Mouse (Mus musculus) liver, embryonic 11.5 days (tissue): ENCODE measurements around the gene Carmil2. TPM values are rescaled to one million over a fixed set of nuclear protein-coding genes. Genes with fewer than 3 reads are reported as not detected.

ENCODE experiments used
- ATAC-seq: fragments of 200-750 bp; cut with Nextera tagmentation; replicated peaks from 2 replicates; pipeline ENCODE4 v1.8.0; 2017; ENCODE audit warnings: moderate number of reproducible peaks, mild to moderate bottlenecking, moderate TSS enrichment, moderate library complexity; ENCODE audit not compliant: low FRiP score
- DNase-seq: peaks from one replicate; pipeline ENCODE4 v3.0.0-alpha.2; 2017; ENCODE audit warnings: low spot score
- H3K27ac ChIP-seq: fragments of 300-500 bp; sonication (generic); 2 replicates; pipeline ENCODE4 v1.5.1; 2014; ENCODE audit warnings: mild to moderate bottlenecking, low read depth, low read length, control low read depth
- H3K27me3 ChIP-seq: fragments of 300-500 bp; sonication (generic); replicated peaks from 2 replicates; pipeline ENCODE4 v1.6.1; 2014; ENCODE audit warnings: low read length, mixed read lengths; ENCODE audit not compliant: control insufficient read depth, insufficient read depth
- H3K36me3 ChIP-seq: fragments of 300-500 bp; sonication (generic); 2 replicates; pipeline ENCODE4 v1.6.1; 2014; ENCODE audit warnings: mild to moderate bottlenecking, low read length, moderate library complexity, mixed read lengths; ENCODE audit not compliant: control insufficient read depth, insufficient read depth
- H3K4me1 ChIP-seq: fragments of 300-500 bp; sonication (generic); replicated peaks from 2 replicates; pipeline ENCODE4 v1.6.1; 2014; ENCODE audit warnings: low read length, mixed read lengths; ENCODE audit not compliant: control insufficient read depth, insufficient read depth
- H3K4me2 ChIP-seq: fragments of 300-500 bp; sonication (generic); 2 replicates; pipeline ENCODE4 v1.6.1; 2014; ENCODE audit warnings: mild to moderate bottlenecking, control low read depth, moderate library complexity
- H3K4me3 ChIP-seq: fragments of 300-500 bp; sonication (generic); 2 replicates; pipeline ENCODE4 v1.5.1; 2014; ENCODE audit warnings: low read depth, low read length, control low read depth
- H3K9ac ChIP-seq: fragments of 300-500 bp; sonication (generic); 2 replicates; pipeline ENCODE4 v1.6.1; 2014; ENCODE audit warnings: low read depth, low read length, control low read depth
- H3K9me3 ChIP-seq: fragments of 300-500 bp; sonication (generic); 2 replicates; pipeline ENCODE4 v1.6.1; 2016; ENCODE audit warnings: low read length, inconsistent platforms, mixed read lengths; ENCODE audit not compliant: control insufficient read depth
- WGBS: fragments of 180-500 bp; shearing (Covaris S2); extraction: QIAGEN DNeasy Blood & Tissue Kit; methylation state at CpG from one replicate; pipeline ENCODE4 v1.1.7; 2014; 5-methylcytosine and 5-hydroxymethylcytosine counted together
- polyA plus RNA-seq: library from polyadenylated mRNA; unstranded; fragments of >200 nt; fragmentation: Nextera tagmentation; extraction: Ambion mirVana; gene quantifications from 2 replicates; pipeline ENCODE4 v1.2.1, GENCODE M21; 2014

Gene Carmil2
- polyA plus RNA-seq: 0.82 and 0.90 TPM in 2 replicates

DNA sequence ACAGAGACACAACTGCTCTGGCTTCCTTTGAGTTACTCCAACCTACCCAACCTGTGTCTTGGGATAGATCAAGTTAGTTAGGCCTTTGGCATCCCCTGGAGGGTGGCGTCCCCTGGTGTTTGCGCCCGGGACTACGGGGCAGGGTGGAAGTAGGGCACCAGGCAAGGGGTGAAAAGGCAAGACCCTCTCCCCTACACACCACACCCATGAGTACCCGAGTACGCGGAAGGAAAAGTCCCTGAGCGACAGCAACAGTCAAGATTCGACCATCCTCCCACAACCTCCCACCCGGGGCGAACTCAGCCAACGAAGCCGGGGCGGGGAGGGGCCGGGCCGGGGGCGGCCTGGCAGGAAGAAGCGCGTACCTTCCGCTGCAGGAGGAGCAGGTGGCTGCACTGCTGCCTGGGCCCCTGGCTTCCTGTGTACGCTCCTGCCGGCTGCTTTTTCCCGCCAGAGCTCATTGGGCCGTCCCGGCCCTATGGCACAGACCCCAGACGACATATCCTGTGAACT, at the start of gene Carmil2:
TSS of gene Carmil2 (plus strand) at position 479 of the 513 bp plus-strand sequence.
- H3K4me1 ChIP-seq: peaks cover 10% of the 10 kb centered on the region
- no peaks in the 10 kb centered on the region for H3K9me3 ChIP-seq
- 6% methylated on average over 26 of the region's 26 CpGs for WGBS
- H3K9ac ChIP-seq: no peak within 1 kb of the TSS
- H3K4me2 ChIP-seq: peak within 1 kb of the TSS; percentile 51
- DNase-seq (no peak), ATAC-seq (peak; percentile 54; the same call in 1 of the 2 replicates)
- H3K36me3 ChIP-seq: peaks cover 18% of the 10 kb centered on the region
- no peak within 1 kb of the TSS for H3K27ac ChIP-seq
- H3K27me3 ChIP-seq: no peaks in the 10 kb centered on the region
- peak within 1 kb of the TSS; percentile 18; the same call in 1 of the 2 replicates for H3K4me3 ChIP-seq

DNA sequence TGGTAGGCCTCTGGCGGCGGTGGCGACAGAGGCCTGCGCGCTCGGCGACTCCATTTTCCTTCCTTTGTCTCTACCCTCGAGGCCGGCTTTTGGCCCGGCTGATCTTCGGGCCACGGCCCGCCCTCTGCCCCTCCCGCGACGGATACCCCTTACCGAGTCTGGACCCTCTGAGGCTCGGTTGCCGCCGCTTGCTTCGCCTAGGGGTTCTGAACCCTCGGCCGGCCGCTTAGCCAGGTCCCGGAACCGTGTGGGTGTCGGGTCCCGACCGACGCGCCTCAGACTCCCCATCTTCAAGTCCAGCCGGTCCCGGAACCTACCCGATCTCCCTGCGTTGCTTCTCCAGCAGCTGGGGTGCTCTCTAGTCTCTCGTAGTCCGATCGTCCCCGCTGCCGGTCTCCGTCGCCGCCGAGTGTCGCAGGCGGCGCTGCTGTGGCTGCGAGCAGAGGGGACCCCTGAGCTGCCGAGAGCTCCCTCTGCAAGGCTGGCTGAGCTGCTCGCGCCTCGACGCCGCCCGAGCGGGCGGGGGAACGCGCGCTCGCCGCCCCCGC, 49.0 kb upstream of the Carmil2 start, which contains the start of gene Agrp:
TSS of gene Agrp (minus strand) at position 431 of the 548 bp plus-strand sequence.
- Histone ChIP-seq H3K27me3 (no peaks in the 10 kb centered on the region), H3K4me2 (peak within 1 kb of the TSS; percentile 83), H3K9me3 (no peaks in the 10 kb centered on the region), H3K4me1 (peaks cover 17% of the 10 kb centered on the region), H3K36me3 (no peaks in the 10 kb centered on the region), H3K9ac (peak within 1 kb of the TSS; percentile 93), H3K27ac (peak within 1 kb of the TSS; percentile 100), H3K4me3 (peak within 1 kb of the TSS; percentile 93)
- DNase-seq (peak; percentile 72), ATAC-seq (peak; percentile 21)
- under 1% methylated on average over 63 of the region's 63 CpGs for WGBS

GRCm38 (mm10) chr8:105637601-105638041, 48.5 kb upstream of the Carmil2 start:
- H3K4me3 ChIP-seq: peak overlapping the region; percentile 93
- H3K4me2 ChIP-seq: peak overlapping the region; percentile 83
- peak overlapping the region; percentile 100 for H3K27ac ChIP-seq
- no peaks in the 10 kb centered on the region for H3K27me3 ChIP-seq
- no peaks in the 10 kb centered on the region for H3K9me3 ChIP-seq
- H3K4me1 ChIP-seq: peaks cover 17% of the 10 kb centered on the region
- ATAC-seq (no peak), DNase-seq (no peak)
- H3K9ac ChIP-seq: peak overlapping the region; percentile 93
- 2% methylated on average over 11 of the region's 11 CpGs for WGBS
- no peaks in the 10 kb centered on the region for H3K36me3 ChIP-seq

DNA sequence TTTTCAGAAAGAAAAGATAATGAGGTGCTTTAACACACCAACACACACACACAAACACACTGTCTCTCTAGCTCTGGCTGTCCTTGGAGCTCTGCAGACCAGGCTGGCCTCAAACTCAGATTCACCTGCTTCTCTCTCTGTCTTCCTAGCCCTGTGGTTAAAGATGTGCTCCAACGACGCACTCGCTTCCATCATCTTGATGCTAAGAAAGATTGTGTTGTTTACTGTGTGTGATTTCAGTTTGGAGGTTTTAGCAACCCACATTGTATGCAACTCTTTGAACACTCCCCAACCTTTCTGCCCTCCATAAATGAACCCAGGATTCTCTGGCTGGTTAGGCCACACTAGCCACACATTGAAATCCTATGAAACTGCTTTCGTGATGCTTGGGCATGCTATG, 47.6 kb upstream of the Carmil2 start:
- DNase-seq: no peak
- Histone ChIP-seq H3K4me3 (peak overlapping the region; percentile 93), H3K9ac (0 out of 2 replicates have a peak overlapping the region, but pooled peaks have one; percentile 36), H3K4me1 (peaks cover 17% of the 10 kb centered on the region), H3K9me3 (no peaks in the 10 kb centered on the region), H3K36me3 (no peaks in the 10 kb centered on the region), H3K4me2 (peak overlapping the region; percentile 83), H3K27ac (no peak overlapping the region), H3K27me3 (no peaks in the 10 kb centered on the region)
- WGBS: 82% methylated on average over 4 of the region's 4 CpGs
- ATAC-seq: no peak

GRCm38 (mm10) chr8:105639835-105640234, 46.2 kb upstream of the Carmil2 start:
- WGBS: 64% methylated on average over 1 of the region's 1 CpGs
- no peak overlapping the region for H3K27ac ChIP-seq
- DNase-seq: no peak
- peaks cover 17% of the 10 kb centered on the region for H3K4me1 ChIP-seq
- no peaks in the 10 kb centered on the region for H3K27me3 ChIP-seq
- H3K9me3 ChIP-seq: no peaks in the 10 kb centered on the region
- H3K4me2 ChIP-seq: no peak overlapping the region
- no peak overlapping the region for H3K9ac ChIP-seq
- peaks cover 4% of the 10 kb centered on the region; the same call in 1 of the 2 replicates for H3K36me3 ChIP-seq
- no peak overlapping the region for H3K4me3 ChIP-seq
- ATAC-seq: no peak

- Histone ChIP-seq H3K4me2 (no peak overlapping the region), H3K9me3 (no peaks in the 10 kb centered on the region), H3K27ac (no peak overlapping the region), H3K4me3 (no peak overlapping the region), H3K36me3 (peaks cover 7% of the 10 kb centered on the region; the same call in 1 of the 2 replicates), H3K4me1 (peaks cover 10% of the 10 kb centered on the region), H3K27me3 (no peaks in the 10 kb centered on the region), H3K9ac (no peak overlapping the region)
- ATAC-seq: no peak
- 87% methylated on average over 2 of the region's 2 CpGs for WGBS
- DNase-seq: no peak
Observed at GRCm38 (mm10) chr8:105640511-105640910, 45.6 kb upstream of the Carmil2 start.

DNA sequence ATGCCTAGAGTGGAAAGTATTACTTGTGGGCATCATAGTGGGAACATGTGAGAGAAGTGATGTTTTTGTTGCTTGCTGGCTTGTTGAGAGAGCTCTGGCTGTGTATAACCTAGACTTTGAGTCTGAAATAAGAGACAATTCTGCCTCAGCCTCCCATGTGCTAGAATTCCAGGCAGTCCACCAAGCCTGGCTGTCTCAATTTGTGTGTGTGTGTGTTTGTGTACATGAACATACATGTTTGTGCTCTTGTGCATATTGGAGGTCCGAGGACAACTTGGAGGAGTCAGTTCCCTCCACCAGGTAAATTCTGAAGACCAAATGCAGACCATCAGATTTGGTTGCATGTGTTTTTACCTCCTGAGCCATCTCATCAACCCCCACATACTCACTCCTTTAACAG, 40.9 kb upstream of the Carmil2 start:
- Histone ChIP-seq H3K9me3 (no peaks in the 10 kb centered on the region), H3K9ac (no peak overlapping the region), H3K27ac (no peak overlapping the region), H3K4me1 (no peaks in the 10 kb centered on the region; the same call in 1 of the 2 replicates), H3K27me3 (no peaks in the 10 kb centered on the region), H3K4me2 (no peak overlapping the region), H3K4me3 (no peak overlapping the region), H3K36me3 (peaks cover 23% of the 10 kb centered on the region)
- DNase-seq (no peak), ATAC-seq (no peak)
- WGBS: 97% methylated on average over 1 of the region's 1 CpGs

DNA sequence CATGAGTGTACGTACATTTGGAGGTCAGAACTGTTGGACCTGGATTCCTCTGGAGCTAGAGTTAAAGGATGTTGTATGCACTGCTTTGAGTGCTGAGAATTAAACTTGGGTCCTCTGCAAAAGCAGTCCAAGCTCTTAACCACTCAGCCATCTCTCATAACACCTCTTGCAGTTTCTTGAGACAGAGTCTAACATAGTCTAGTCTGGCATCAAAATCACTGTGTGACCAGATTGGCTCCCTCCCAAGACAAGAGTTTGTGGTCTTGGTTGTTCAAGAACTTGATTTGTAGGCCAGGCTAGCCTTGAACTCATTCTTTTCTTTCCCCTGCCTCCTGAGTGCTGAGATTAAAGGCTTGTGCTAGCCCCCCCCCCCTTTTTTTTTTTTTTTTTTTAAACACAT, 37.1 kb upstream of the Carmil2 start:
- no peak for DNase-seq
- H3K4me1 ChIP-seq: no peaks in the 10 kb centered on the region
- no peak for ATAC-seq
- peaks cover 23% of the 10 kb centered on the region for H3K36me3 ChIP-seq
- H3K27ac ChIP-seq: no peak overlapping the region
- no peak overlapping the region for H3K9ac ChIP-seq
- WGBS: 96% methylated on average over 1 of the region's 1 CpGs
- H3K9me3 ChIP-seq: no peaks in the 10 kb centered on the region
- H3K4me2 ChIP-seq: no peak overlapping the region
- no peaks in the 10 kb centered on the region for H3K27me3 ChIP-seq
- no peak overlapping the region for H3K4me3 ChIP-seq

DNA sequence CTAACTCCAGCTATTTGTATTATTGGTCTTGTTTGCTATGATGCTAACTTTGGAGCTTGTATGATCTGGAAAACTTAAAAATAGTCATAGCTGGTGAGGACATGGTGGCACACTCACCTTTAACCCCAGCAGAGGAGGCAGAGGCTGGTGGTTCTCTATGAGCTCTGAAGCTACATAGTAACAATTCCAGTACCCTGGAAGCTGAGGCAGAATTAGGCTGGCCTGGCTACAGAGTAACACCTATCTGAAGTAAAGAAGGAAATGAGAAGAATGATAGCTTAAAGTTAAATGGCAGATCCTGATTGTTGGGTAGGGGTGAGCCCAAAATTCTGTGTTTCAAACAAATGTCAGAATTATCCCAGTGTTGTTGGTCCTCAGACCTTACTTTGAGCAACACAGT, 28.4 kb upstream of the Carmil2 start:
- H3K4me3 ChIP-seq: no peak overlapping the region

More for the DNA sequence above, 28.4 kb upstream of the Carmil2 start:
- Histone ChIP-seq H3K9ac (no peak overlapping the region), H3K27ac (no peak overlapping the region), H3K9me3 (no peaks in the 10 kb centered on the region), H3K4me1 (no peaks in the 10 kb centered on the region), H3K4me2 (no peak overlapping the region), H3K27me3 (no peaks in the 10 kb centered on the region), H3K36me3 (peaks cover 2% of the 10 kb centered on the region; the same call in 1 of the 2 replicates)
- DNase-seq (no peak), ATAC-seq (no peak)
